Mouse (Mus musculus): ENCODE data around the gene Acot8. TPM values are rescaled to one million over a fixed set of nuclear protein-coding genes. Genes with fewer than 3 reads are reported as not detected.

Gene Acot8
- total and polyA plus RNA-seq, 3 experiments, result 11.9 to 26.8 (median 15.8) TPM

DNA sequence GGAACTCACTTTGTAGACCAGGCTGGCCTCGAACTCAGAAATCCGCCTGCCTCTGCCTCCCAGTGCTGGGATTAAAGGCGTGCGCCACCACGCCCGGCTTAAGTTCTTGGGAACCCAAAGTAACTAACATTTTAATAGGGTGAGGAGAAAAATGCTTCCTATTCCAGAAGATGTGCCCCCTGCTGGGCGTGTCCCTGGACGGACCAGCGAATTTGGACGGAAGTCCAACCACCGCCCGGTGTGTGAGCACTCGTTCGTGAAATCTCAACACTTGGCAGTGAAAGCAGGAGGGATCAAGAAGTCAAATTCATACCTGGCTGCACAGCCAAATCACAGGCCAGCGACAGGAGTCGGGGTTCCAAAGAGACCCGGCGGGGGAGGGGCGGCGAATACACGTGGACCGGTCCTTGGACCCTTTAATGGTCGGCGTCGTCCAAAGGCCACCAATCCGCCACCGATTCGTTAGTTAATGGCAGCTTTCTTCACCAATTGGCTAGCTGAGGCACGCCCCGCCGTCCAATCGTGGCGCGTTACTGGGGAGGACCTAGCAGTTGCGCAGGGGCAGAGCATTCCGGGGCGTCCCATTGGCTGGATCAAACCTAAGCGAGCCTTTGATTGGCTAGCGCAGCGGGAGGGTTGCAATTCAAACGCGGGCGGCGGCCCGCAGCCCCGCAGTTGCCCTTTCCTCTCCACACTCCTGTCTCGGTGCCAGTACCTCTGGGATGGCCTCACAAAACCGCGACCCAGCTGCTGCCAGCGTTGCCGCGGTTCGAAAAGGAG is 35.2 kb downstream of the Acot8 start, which contains the start of gene Ube2c (continued):
- TF ChIP-seq ZNF384 (IDR thresholded peaks at IDR 0.05; ENCODE audit: low read depth, low read length) (no peak), MAFK (IDR thresholded peaks at IDR 0.05; ENCODE audit: insufficient replicate concordance, low read length) (no peak), TCF12 (IDR thresholded peaks at IDR 0.05; ENCODE audit: low read depth, low read length) (peak; percentile 58; the same call in 1 of the 2 replicates), POLR2A (IDR thresholded peaks at IDR 0.05; ENCODE audit: low read depth, low read length) (peak; percentile 92), GABPA (IDR thresholded peaks at IDR 0.05; ENCODE audit: insufficient replicate concordance, low read depth, low read length) (no peak), MAX (IDR thresholded peaks at IDR 0.05; ENCODE audit: low read length) (peak; percentile 98), UBTF (IDR thresholded peaks at IDR 0.05; ENCODE audit: low read depth, low read length) (no peak), PAX5 (IDR thresholded peaks at IDR 0.05; ENCODE audit: low read length) (no peak), ZKSCAN1 (IDR thresholded peaks at IDR 0.05; ENCODE audit: borderline replicate concordance, low read depth, low read length) (no peak), JUND (conservative IDR thresholded peaks at IDR 0.05; ENCODE audit: low read depth, low read length) (no peak), KAT2A (IDR thresholded peaks at IDR 0.05; ENCODE audit: insufficient replicate concordance, low read length) (0 out of 2 replicates have a peak, but pooled peaks have one; percentile 51), USF1 (IDR thresholded peaks at IDR 0.05; ENCODE audit: low read depth, low read length) (peak; percentile 36; the same call in 1 of the 2 replicates)

DNA sequence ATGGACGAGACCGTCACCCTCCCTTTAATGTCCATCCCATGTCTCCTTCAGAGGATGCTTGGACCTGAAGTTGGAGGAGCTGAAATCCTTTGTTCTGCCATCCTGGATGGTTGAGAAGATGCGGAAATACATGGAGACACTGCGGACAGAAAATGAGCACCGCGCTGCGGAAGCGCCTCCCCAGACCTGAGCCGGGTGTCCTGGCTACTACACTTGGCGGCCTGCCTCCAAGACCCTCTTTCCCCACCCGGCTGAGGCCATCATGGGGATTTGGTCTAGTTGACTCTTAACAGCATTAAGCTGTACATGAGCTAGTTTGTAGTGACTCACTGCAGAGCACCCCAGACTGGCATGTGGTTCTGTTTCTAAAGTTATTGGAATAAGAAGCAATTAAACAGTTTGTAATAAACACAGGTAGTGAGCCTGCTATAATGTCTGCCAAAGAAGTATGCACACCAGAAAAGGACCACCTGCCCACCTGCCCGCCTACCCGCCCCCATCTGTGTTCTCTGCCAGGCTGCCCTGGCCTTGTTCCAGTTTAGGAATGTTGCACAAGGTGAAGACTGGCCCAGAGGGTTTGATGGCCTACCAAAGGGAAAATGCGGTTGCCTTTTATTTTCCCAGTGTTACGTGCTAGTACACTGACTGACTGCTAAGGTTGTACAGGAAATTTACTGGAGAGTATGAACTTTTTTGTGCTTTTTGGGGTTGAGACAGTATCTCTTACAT is 36.7 kb downstream of the Acot8 start:
- dilution Hi-C loops (cut with MboI; ENCODE audit: extremely low pct_ligation_motif_present, extremely low pct_unique_long_range_greater_than_20kb, low sequenced_read_pairs), result no loop called here
- no peak for DNase-seq (ENCODE audit: extremely low read depth)
- H3K9me3 ChIP-seq (replicated peaks; ENCODE audit: low read length), result no peaks in the 10 kb centered on the region
- H3K79me2 ChIP-seq (replicated peaks; ENCODE audit: control insufficient read depth, extremely low read depth, insufficient read depth, poor library complexity, severe bottlenecking), result peaks cover 10% of the 10 kb centered on the region; the same call in 1 of the 2 replicates
- H3K27me3 ChIP-seq (replicated peaks), result no peaks in the 10 kb centered on the region
- no peak overlapping the region for H3K4me2 ChIP-seq (ENCODE audit: insufficient read depth, low read depth, poor library complexity, severe bottlenecking)
- in situ Hi-C loops (cut with MboI; ENCODE audit: low pct_ligation_motif_present, low pct_unique_long_range_greater_than_20kb, low sequenced_read_pairs), result no loop called here
- H3K4me3 ChIP-seq (replicated peaks in 1 of 3; ENCODE audit: low read depth in 2 of 3, low read length in 2 of 3, poor library complexity in 1 of 3), result no peak overlapping the region
- no peak for TF ChIP-seq HCFC1 (IDR thresholded peaks at IDR 0.05; ENCODE audit: low read depth, low read length)
- no peak for TF ChIP-seq USF1 (IDR thresholded peaks at IDR 0.05; ENCODE audit: low read depth, low read length)
- no peak for TF ChIP-seq PAX5 (IDR thresholded peaks at IDR 0.05; ENCODE audit: low read length)
- TF ChIP-seq JUND (conservative IDR thresholded peaks at IDR 0.05; ENCODE audit: low read depth, low read length), result no peak
- TF ChIP-seq ETS1 (conservative IDR thresholded peaks at IDR 0.05; ENCODE audit: low read depth, low read length), result no peak
- no peak for TF ChIP-seq MAX (IDR thresholded peaks at IDR 0.05; ENCODE audit: low read length)
- no peak for TF ChIP-seq CHD1 (IDR thresholded peaks at IDR 0.05; ENCODE audit: low read depth, low read length)
- TF ChIP-seq ZNF384 (IDR thresholded peaks at IDR 0.05; ENCODE audit: low read depth, low read length), result no peak
- TF ChIP-seq MXI1 (IDR thresholded peaks at IDR 0.05; ENCODE audit: low read depth, low read length), result no peak
- no peak for TF ChIP-seq POLR2A (IDR thresholded peaks at IDR 0.05; ENCODE audit: low read depth, low read length)
- TF ChIP-seq E2F4 (IDR thresholded peaks at IDR 0.05; ENCODE audit: insufficient replicate concordance, low read depth, low read length), result no peak
- TF ChIP-seq ZKSCAN1 (IDR thresholded peaks at IDR 0.05; ENCODE audit: borderline replicate concordance, low read depth, low read length), result no peak
- no peak for TF ChIP-seq ZC3H11A (IDR thresholded peaks at IDR 0.05; ENCODE audit: low read depth, low read length)
- no peak for TF ChIP-seq ELF1 (IDR thresholded peaks at IDR 0.05; ENCODE audit: low read depth, low read length)
- no peak for TF ChIP-seq IRF4 (IDR thresholded peaks at IDR 0.05; ENCODE audit: low read depth, low read length)
- TF ChIP-seq BHLHE40 (IDR thresholded peaks at IDR 0.05; ENCODE audit: low read depth, low read length), result no peak
- no peak for TF ChIP-seq MYC (IDR thresholded peaks at IDR 0.05; ENCODE audit: low read depth, low read length)
- TF ChIP-seq KAT2A (IDR thresholded peaks at IDR 0.05; ENCODE audit: insufficient replicate concordance, low read length), result no peak
- no peak overlapping the region for H3K9ac ChIP-seq (ENCODE audit: insufficient read depth, low read depth)
- H3K36me3 ChIP-seq (replicated peaks in 1 of 2; ENCODE audit: control insufficient read depth in 1 of 2, insufficient read depth in 1 of 2, low read length in 1 of 2), result peaks cover 53 to 70% of the 10 kb centered on the region in 2 experiments
- H3K27ac ChIP-seq (ENCODE audit: insufficient read depth, low read depth), result no peak overlapping the region
- H3K4me1 ChIP-seq (ENCODE audit: control insufficient read depth in 1 of 2, insufficient read depth in 2 of 2), result peaks cover 9 to 45% of the 10 kb centered on the region in 2 experiments

Measured in CH12.LX (cell line).